In genomic region chr17:36121352-36122020, GRCm38 (mm10) we compare ENCODE assay signal across 10 mouse cellular contexts. TPM values are rescaled to one million over a fixed set of nuclear protein-coding genes. Genes with fewer than 3 reads are reported as not detected.
DNase-seq lines count a peak whose midpoint lies in the region; ATAC-seq and TF ChIP-seq lines count a peak whose summit lies in the region.
"Not testable (repeated sequence)": the region's sequence is repeated elsewhere in the genome, so short reads cannot be mapped to it uniquely, and the experiment has no call there.
"Had no signal": no experiment of that assay in that cellular context is flagged by ENCODE, and none has a peak within 500 bp of the region (broad histone marks: within the 10 kb centered on the region; RNA-seq: fewer than 3 reads in every experiment).

Gene Gm19684 (plus strand): TSS chr17:36121678.

- H3K4me2 ChIP-seq in heart, embryonic 12.5 days = peak within 1 kb of the TSS; percentile 52
- H3K4me2 ChIP-seq in limb, embryonic 13.5 days (replicated peaks) = peak within 1 kb of the TSS; percentile 25

- H3K9ac ChIP-seq in heart, embryonic 12.5 days; limb, embryonic 13.5 days: not testable (repeated sequence)

- peak; percentile 38; the same call in 1 of the 2 replicates for TF ChIP-seq POLR2A in embryonic fibroblast, embryonic 13.5 days (IDR thresholded peaks at IDR 0.05; ENCODE audit: low read depth, low read length)

- peaks cover 57% of the 10 kb centered on the region for H3K27me3 ChIP-seq in heart, embryonic 12.5 days (replicated peaks)
- peaks cover 44% of the 10 kb centered on the region for H3K27me3 ChIP-seq in limb, embryonic 13.5 days

- TF ChIP-seq CTCF in embryonic fibroblast, embryonic 13.5 days (IDR thresholded peaks at IDR 0.05; ENCODE audit: borderline replicate concordance, insufficient read depth, low read length) = not testable (repeated sequence)

- not testable (repeated sequence) for H3K4me1 ChIP-seq in embryonic fibroblast, embryonic 13.5 days (ENCODE audit: control insufficient read depth, insufficient read depth, low read length); heart, embryonic 12.5 days (replicated peaks); limb, embryonic 13.5 days

- DNase-seq in 416B (ENCODE audit: low read depth) = peak; percentile 96
- peak; percentile 76 for DNase-seq in adrenal gland, adult 2 months
- DNase-seq in kidney, adult 11 months = peak; percentile 75
- peak; percentile 56 to 60 for DNase-seq in spleen, adult 18-20 months

- not testable (repeated sequence) for H3K27ac ChIP-seq in embryonic fibroblast, embryonic 13.5 days (ENCODE audit: insufficient read depth, low read length); heart, embryonic 12.5 days (ENCODE audit: poor library complexity, severe bottlenecking); limb, embryonic 13.5 days

- WGBS in heart, embryonic 12.5 days = 7% methylated on average over 8 of the region's 8 CpGs
- WGBS in limb, embryonic 13.5 days = 5% methylated on average over 8 of the region's 8 CpGs

- not testable (repeated sequence) for H3K9me3 ChIP-seq in heart, embryonic 12.5 days (replicated peaks); limb, embryonic 13.5 days

- ATAC-seq in heart, embryonic 12.5 days (ENCODE audit: insufficient number of reproducible peaks, low FRiP score) = peak; percentile 53
- peak; percentile 59 for ATAC-seq in limb, embryonic 13.5 days (ENCODE audit: low FRiP score, low read depth)
- ATAC-seq in megakaryocyte progenitor cell, adult 5-6 weeks (replicated peaks; ENCODE audit: poor library complexity) = peak; percentile 96

- not testable (repeated sequence) for H3K36me3 ChIP-seq in heart, embryonic 12.5 days; limb, embryonic 13.5 days

- H3K4me3 ChIP-seq in embryonic fibroblast, embryonic 13.5 days (ENCODE audit: insufficient read depth, low read length) = not testable (repeated sequence)
- peak within 1 kb of the TSS; percentile 29 for H3K4me3 ChIP-seq in heart, embryonic 12.5 days
- H3K4me3 ChIP-seq in limb, embryonic 13.5 days = peak within 1 kb of the TSS; percentile 8; the same call in 1 of the 2 replicates

RNA-seq across cellular contexts. Expression of gene Gm19684, which starts in this region (rescaled TPM):
- total RNA-seq in adrenal gland, adult 2 months (2021) = under 1 TPM in 1 of 2 experiments, not detected in 1; 0.41 TPM
- 0.33 and 0.36 TPM in 2 replicates for polyA plus RNA-seq in adrenal gland, adult 2 months (2012; rRNA removed)
- polyA plus RNA-seq in embryonic fibroblast, embryonic 13.5 days (2011; ENCODE audit: insufficient read length, low read depth, missing spikeins) = not detected in 2 replicates
- polyA plus RNA-seq in heart, embryonic 12.5 days (2016; fragmentation: Nextera tagmentation; extraction: Ambion mirVana) = not detected in 2 replicates
- not detected in 2 replicates for polyA plus RNA-seq in limb, embryonic 13.5 days (2015; fragmentation: Nextera tagmentation; extraction: Ambion mirVana)
- total RNA-seq in megakaryocyte progenitor cell, adult 5-6 weeks (2015) = 0.35 and 0.71 TPM in 2 replicates
- not detected in 2 replicates for total RNA-seq in megakaryocyte progenitor cell, adult 5-6 weeks (2017)
- total RNA-seq: left cerebral cortex, postnatal 4 days had no signal
- polyA plus RNA-seq: forebrain, embryonic 10.5 days had no signal

Comparison
In these comparisons a context has a peak if more than half of its experiments do, and no peak if none do; other contexts are left out.
1. Peak in DNase-seq in adrenal gland, adult 2 months; RNA of the gene not detected or under 1 TPM.
2. Peak in ATAC-seq, H3K4me3 ChIP-seq and H3K4me2 ChIP-seq in heart, embryonic 12.5 days; RNA of the gene not detected or under 1 TPM.
3. Peak in ATAC-seq, H3K4me3 ChIP-seq and H3K4me2 ChIP-seq in limb, embryonic 13.5 days; RNA of the gene not detected or under 1 TPM.
4. Peak in ATAC-seq in megakaryocyte progenitor cell, adult 5-6 weeks; RNA of the gene not detected or under 1 TPM.